Mouse (Mus musculus) mouse embryonic stem cell (cell line): ENCODE results near the gene Braf.

ENCODE experiments used
- in situ Hi-C, 2 experiments: fragments of 300-500 bp; cut with MboI; formaldehyde crosslinking; loops; 1 replicate in 1 of 2; 3 replicates in 1 of 2; pipeline ENCODE4 v1.14.3; 2019 to 2020; ENCODE audit warnings: low sequenced_read_pairs in 2 of 2, low pct_unique_long_range_greater_than_20kb in 1 of 2, mixed read lengths in 1 of 2; ENCODE audit not compliant: unreplicated experiment in 1 of 2

The Braf gene

DNA sequence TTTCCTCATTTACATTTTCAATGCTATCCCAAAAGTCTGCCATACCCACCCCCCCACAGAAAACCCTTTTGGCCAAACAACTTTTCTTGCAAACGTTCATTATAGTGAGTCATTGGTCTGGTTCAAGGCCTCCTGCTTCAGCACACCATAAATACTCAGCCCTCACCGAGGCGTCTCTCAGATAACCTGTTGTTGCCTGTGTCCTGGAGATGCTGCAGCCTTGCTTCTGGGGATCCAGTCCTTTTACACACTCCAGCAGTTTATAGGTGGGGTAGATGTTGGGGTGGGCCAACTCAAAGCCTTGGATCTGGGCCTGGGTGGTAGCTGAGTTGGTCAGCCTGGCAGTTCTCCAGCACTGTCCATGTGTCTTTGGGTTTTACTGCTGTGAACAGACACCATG lies 154.8 kb downstream of the Braf start:
- in situ Hi-C loops = no loop called here

DNA sequence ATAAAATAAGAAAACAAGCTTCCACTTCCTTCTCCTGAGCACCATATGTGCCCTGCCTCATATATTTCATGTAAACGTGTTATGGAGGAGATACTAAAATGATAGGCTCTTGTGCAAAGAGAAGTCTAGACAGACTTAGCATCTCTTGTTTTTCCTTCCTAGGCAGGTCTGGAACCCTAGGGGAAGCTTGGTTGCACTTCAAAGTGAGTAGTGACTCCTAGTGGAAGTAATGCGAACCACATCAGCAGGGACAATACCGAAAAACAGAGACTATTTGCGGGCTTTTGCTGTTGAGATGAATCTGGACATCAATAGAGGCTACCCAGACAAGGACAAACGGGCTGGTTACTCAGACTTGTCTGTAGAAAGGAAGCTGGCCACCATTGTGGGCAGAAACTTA lies 157.7 kb downstream of the Braf start:
- in situ Hi-C loops = loop anchor here in 1 of 2 experiments (10.0 kb wide), 1 partner anchor 103 kb away; no protein-coding TSS in a partner anchor

DNA sequence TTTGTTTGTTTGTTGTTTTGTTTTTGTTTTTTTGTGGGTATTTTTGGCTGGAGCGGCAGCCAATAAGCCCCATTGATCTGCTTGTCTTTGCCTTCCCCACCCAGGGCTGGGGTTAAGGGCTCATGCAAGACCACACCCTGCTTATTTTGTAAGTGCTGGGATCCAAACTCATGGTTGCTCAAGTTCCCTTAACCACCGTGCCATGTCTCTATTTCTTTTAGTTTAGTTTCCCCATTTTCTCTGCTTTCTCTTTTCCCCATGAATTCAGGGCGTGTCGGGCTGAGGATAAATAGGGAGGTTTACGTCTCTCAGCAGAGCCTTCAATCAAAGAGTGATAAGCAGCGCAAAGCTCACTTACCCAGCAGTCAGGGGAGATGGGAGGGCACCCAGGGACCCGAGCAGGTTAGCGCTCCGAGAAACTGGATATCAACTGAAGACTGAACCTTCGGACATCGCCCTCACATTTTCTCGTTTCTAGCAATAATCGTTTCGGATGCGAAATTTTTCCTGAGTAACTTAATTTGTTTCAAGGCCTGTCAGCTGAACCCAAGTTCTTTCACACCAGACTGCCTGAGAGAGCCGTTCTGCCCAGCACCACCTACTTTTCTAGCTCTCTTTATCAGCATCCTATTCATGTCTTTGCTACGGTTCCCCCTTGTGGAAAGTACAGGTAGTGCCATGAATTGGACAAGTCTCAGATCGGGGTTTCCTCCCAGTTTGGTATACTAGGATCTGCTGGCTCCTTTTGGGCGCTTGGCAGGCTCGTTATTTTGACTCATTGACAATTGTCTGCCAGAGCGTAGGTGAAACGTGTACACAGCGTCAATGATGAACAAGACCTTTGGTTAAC lies 162.9 kb downstream of the Braf start:
- in situ Hi-C loops = loop anchor here (5.0 to 10.0 kb wide), 2 partner anchors 95 to 98 kb away; no protein-coding TSS in a partner anchor

DNA sequence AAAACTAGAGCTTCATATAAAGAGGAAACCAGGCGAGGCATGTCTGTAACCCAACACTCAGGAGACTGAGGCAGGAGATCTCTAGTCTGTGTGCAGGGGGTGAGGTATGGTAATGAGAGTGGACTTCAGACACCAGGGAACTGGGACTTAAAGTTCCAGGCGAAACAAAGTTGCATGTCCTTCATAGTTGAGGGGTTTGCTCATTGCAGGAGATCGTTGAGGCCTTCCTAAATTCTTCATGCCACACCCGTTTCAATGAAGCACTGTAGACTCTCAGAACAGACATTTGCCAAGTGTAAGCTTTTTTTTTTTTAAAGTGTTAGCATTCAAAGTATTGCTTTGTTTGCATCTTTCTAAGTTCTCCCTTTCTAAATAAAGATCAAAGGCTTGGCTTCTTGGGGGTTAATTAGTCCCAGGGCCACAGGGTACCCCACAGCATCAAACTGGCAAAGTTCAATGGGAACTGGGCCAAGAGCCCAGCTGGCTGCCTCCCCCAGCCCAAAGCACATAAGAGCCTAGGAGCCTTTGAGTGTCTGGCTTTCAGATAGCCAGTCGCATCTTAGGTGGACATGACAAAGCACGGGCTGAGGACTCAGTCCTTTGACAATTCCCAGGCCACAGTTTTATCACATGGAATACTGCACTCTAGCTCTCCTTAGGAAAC lies 165.9 kb downstream of the Braf start:
- in situ Hi-C loops = no loop called here

DNA sequence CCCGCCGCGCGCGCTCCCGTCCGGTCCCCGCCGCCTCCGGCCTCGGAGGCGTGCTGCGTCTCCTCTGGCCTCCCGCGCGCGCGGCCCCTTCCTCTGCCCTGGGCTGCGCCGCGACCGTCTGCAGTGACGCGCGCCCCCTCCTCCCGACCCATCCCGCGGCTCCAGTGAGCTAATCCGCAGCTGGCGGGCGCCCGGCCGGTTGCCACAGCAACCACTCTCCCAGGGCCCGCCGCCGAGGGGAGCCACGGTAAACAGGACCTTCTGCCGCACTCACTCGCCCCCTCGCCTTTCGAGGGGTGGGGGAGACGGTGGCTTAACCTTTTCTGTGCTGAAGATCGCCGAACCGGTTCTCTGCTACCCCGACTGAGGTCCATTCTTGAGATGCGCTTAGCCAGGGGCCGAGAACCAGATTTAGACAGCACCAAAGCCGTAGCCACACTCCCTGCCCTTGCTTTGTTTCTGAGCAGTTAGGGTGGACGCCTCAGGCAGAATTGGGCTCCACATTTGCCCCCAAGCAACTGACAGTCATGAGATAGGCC lies 167.5 kb downstream of the Braf start, which contains the start of gene Dennd2a:
TSS of gene Dennd2a (minus strand) at position 145 of the 539 bp plus-strand sequence.
- in situ Hi-C loops = no loop called here

DNA sequence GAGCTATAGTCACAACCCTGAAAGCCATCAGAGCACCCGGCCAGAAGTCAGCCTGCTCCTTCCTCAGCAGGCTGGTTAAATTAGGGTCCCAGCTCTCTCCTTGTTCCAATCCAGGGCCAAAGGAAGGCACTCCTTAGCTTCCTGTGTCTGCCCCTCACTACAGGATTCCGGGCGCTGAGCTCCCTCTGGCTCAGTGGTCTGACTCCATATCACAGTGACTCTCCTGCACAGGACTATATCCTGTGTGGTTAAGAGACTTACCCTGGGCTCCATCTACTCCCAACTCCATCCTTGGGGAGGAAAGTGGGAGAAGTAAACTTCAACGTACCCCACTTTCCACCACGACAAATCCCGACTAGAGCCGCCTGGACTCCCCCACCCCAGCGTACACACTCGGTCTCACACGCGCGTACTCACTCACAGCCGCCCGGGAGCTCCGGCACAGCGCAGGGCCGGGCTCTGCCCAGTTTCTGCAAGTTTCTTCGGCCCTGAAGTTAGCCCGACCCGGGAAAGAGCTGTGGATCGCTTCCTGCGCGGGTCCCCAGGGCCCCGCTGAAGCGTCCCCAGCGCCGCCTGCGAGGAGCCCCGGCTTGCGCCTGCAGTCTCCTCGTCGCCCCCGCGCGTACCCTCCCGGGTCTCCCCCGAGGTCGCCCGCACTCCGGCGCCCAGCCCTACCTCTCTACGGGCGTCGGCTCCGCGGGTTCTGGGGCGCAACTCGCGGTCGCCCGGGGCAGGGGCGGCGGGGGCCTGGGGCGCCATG lies 168.2 kb downstream of the Braf start:
- in situ Hi-C loops = no loop called here

DNA sequence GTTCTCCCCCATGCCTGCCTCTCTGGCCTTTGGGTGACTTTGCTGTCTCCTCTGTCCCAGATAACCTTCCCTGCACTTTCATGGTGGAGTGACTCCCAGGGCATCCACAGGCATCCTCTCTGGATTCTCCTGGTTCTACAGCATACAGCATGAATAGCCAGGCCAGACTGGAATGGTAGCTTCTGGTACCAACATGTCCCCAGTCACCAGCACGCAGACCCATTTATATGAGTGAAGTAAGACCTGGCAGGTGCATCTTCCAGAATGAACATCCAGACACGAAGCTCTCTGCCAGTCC lies 169.7 kb downstream of the Braf start:
- in situ Hi-C loops = no loop called here

DNA sequence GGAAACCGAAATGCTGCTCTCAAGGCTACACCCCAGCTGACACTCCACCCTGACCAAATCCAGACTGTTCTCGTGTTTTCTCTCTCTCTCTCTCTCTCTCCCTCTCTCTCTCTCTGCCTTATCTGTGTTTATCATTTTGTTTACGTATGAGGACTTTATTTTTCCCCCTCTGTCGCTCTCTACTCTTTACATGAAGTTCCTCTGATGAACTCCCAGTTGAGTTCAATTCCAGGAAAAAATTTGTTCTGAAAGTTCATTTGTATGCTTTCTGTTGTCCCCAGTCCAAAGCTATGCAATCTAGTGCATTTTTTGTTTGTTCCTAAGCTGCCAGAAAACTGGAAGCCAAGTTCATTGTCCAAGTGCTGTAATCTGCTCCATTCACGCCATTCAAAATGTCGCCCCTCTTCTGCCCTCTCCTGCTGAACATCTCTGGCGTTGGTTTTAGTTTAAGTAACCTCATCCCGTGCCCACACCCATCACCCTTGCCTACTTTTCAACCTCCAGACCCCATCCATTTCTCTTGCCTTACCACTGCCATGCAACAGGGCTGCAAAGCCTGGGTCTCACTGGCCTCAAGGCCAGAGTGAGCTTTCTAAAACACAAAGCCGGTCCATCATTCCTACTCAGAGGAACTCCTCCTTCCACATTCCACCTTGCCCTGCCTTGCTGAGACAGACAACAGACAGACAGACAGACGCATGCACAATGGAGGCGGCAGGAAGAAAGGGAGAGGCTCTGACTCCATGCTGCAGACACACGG lies 170.2 kb downstream of the Braf start:
- in situ Hi-C loops = no loop called here
